Mouse (Mus musculus): Measurements from ENCODE around the gene Stard3.

Gene Stard3

DNA sequence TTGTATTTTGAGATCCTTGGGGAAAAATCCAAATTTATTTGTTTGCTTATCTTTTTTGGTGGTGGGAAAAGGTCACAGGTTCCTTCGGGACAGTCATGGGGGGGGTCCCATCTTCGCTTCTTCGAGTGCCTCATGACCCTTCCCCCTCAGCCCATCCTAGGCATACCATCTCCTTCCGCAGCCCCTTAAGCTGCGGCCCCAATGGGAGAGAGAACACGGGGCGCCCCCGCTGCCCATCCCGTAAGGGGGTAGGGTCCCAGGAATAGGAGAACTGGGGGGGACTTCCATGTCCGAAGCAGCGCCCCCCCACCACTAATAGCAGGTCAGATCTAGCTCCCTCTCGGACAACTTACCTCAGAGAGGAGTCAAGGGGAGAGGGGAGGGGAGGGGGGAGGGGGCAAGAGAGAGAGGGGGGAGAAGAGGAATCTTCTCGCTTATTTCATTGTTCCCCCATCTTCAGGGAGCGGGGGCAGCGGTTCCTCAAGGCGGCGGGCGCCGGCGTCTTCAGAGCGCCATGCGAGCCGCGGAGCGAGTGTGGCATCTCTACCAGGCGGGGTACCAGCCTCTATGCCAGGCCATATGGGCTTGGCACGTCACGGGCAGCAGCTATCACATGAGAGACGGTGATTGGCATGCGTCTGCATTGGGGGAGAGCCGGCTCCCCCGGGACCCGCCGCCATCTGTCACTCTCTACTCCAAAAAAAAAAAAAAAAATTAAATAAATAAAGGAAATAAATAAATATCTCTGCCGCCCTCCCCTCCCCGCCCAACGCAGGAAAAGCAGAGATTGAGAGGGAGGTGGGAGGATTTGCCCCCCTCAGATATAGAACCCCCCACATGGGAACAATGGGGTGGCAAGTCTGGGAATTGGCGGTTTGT is 28.8 kb upstream of the Stard3 start, which contains the start of gene Neurod2:
Gene Neurod2, minus strand, starts transcription at position 568 of the 879 bp plus-strand sequence.
- DNase-seq (ENCODE audit: low read depth) = no peak

DNA sequence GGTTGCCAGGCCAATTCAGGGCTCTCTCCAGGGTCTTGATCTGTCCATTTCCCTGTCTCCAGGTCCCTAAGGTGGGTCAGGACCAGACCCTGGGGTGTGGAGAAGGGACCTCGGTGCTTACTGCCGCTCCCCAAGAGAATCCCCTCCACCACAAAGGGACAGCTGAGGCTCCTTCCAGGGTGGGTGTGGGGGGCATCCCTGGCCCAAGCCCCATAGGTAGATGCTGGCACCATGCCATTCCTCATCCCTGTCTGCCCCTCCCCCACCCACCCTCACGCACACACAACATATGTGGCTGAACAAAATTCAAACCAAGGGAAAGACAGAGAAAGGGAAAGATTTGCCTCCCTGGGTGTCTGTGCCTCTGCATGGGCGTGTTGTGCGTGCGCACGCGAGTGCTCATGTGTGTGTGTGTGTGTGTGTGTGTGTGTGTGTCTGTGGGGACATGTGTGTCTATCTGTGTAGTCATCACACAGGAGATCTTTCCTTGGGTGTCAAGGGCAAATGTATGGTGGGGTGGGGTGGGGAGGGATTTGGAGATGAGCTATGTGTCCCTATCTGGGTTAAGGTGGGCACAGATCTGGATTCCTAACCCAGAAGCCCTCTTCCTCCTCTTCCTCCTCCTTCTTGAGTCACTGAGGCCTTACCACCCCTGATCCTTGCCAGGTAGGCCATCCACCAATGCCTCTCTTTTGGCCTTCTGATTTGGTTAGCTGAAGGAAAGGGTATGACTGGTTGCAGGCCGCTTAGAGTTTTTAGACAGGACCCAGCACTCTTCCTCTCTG is 28.0 kb upstream of the Stard3 start:
- DNase-seq (ENCODE audit: low read depth) = no peak

DNA sequence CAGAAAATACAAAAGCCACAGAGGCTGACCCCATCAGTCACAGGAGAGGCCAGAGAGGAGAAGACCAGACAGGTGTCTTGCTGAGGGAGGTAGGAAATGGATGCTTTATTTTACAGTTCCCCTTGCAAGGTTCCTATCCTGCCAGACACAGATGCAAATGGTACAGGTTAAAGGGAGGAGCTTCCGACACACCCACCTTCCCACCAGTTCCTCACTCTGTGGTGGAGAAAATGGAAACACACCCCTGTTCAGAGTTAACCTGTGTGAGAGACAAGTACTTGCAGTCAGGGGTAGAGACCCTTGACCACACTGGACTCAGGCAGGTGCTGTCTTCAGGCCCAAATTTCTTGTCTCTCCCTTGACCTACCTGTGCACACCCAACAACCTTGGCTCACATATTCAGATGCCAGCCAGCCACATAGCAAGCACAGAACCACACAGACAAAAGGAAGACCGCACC is 27.4 kb upstream of the Stard3 start:
- no peak for DNase-seq (ENCODE audit: low read depth)

GRCm38 (mm10) chr11:98331401-98331800 is 26.8 kb upstream of the Stard3 start:
- DNase-seq (ENCODE audit: low read depth) = no peak

- no peak for DNase-seq (ENCODE audit: low read depth)
These were observed 26.0 kb upstream of the Stard3 start for GRCm38 (mm10) chr11:98332186-98332585.

GRCm38 (mm10) chr11:98332841-98333240 is 25.3 kb upstream of the Stard3 start:
- no peak for DNase-seq (ENCODE audit: low read depth)

DNA sequence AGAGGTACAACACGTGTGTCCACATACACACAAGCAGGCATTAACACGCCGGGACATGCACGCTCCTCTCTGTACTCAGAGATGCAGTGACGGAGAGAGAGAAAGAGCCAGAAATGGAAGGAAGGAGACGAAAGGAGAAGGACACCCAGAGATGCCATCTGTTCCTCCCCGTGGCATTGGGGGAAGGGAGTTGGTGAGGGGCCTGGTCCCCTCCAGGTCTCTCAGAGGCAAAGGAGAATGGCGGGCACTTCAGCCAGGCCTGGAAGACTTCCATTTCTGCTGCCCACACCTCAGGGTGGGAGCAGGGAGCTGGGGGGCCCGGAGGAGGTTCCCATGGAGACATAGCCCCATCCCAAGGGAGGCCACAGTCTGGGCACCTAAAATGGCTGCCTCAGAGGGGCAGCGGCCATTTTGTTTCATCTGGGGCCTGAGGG is 24.9 kb upstream of the Stard3 start:
- DNase-seq (ENCODE audit: low read depth) = no peak

DNA sequence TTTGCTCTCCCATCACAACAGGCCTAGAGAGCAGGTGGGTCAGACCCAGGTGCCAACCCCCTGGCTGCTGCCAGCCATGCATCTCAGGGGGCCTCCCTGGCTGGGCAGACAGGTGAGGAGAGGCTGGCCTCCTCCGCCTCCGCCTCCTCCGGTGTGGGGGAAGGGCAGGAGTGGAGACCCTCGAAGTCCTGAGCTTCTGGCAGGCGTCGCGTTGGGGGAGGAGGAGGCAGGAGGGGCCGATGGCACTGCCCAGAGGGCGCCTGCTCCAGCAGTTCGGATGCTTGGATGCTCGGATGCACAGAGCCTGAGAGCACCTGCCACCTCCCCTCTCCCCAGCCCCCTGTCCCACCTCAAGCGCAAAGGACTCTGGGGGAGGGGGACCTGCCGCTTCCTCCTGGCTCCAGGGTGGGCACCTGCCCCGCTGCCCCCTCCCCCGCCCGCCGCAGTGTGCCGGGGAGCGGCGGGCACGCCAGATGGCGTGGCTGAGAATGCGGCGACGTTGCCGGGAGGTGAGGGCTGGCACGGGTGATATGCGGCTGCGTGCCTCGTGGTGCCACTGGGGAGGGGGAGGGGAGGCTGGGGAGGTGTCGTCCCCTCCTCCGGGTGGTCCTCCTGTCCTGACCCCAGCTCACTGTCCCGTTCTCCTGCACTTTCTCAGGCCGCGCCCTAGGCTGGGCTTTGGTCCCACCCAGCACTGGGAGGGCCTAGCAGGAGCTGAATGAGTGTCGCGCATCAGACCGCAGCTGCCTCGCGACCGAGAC is 24.0 kb upstream of the Stard3 start:
- no peak for DNase-seq (ENCODE audit: low read depth)

GRCm38 (mm10) chr11:98335250-98335649 is 22.9 kb upstream of the Stard3 start:
- DNase-seq (ENCODE audit: low read depth) = no peak

DNA sequence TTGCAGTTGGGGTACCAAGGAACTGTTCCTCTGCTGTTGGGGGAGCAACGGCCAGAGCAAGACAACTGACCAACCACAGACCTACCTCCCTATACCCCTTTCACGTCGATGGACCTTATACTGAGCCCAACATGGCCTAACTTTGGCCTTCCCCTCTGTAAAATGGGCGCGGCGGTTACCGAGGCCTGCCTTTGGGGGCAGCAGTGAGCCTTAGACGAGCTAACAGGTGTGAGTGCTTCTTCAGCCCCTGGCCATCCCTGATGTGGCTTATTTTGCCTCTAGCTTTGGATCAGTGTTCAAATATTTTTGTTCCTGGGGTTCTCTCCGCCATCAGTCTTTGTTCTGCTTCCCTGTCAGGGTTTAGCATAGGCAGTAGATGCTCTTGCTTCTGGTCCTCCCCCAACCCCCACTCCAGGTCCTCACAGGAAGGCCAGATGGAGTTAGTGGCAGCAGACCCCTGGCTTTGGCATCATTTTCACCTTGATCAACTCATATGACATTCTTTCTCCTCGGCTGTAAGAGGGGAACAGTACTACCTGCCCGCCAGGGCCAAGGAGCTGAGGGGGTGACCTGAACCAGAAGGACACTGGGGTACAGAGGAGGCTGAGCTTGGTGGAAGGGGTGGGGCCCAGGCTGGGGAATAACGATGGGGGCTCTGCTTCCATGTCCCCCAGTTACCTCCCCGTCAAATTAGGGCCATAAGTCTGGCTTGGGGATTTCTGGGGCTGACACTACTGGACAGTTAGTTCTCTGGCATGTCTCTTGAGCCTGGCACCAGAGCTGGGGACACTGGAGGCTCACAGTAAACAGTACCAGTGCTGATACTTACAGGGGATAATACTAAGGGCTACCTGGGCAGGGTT is 21.7 kb upstream of the Stard3 start:
- peak; percentile 33 for DNase-seq (ENCODE audit: low read depth)

DNA sequence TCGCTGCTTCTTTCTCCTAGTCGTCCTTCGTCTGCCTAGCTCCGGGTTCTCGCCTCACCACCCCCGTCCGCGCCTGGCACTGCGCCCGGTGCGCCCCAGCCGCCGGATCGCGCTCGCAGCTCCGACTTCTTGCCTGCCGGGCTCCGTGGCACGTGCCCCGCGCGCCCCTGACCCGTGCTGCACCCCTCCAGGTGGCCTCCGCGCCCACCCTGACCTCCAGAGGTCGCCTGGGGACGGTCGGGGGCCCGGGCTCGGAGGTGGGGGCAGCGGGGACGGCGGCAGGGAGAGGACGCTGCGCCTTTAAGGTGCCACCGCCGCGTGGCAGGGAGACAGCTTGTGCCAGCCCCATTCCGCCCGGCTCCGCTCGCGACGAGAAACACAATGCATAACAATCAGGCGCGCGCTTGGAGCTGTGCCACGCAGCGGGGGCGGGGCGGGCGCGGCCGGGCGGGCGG is 19.6 kb upstream of the Stard3 start:
- DNase-seq (ENCODE audit: low read depth) = peak; percentile 23

DNA sequence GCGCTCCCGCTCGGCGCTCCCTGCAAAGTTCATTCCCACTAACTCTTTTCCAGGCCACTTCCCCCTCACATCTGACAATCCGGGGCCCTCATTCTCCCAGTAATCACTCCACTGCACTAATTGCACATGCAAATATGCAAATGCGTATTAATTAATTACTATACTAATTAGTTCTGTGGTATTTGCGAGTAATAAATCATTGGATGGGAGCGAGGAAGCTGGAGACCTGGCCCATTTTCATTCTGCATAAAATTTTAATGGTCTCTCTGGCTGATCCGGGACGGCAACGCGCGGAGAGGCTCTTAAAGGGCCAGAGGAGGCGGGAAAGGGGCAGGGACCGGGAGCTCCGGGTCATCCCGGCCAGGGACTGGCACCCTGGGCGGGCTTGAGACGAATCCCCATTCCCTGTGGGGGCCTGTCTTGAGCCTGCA is 19.1 kb upstream of the Stard3 start:
- DNase-seq (ENCODE audit: low read depth) = peak; percentile 17

- DNase-seq (ENCODE audit: low read depth) = no peak
These were observed 18.4 kb upstream of the Stard3 start for GRCm38 (mm10) chr11:98339679-98340287.

- DNase-seq (ENCODE audit: low read depth) = no peak
These were observed 17.6 kb upstream of the Stard3 start for GRCm38 (mm10) chr11:98340597-98340996.

DNA sequence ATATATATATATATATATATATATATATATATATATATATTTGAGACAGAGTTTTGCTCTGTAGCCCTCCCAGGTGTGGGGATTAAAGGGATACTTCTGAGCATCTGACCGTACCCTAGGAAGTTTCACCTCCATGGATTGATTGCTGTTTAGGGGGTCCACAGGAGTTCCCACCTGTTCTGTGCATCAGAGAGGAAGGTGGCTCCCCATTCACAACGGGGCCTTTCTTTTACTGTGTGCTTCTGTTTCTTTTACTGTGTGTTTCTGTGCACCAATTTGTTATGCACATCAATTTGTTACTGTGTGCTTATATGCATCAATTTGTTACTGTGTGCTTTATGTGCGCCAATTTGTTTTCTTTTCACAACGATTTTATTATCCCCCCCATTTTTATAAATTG is 17.0 kb upstream of the Stard3 start:
- no peak for DNase-seq (ENCODE audit: low read depth)

- DNase-seq (ENCODE audit: low read depth) = peak; percentile 95
These were observed 15.9 kb upstream of the Stard3 start for GRCm38 (mm10) chr11:98342000-98342945.

GRCm38 (mm10) chr11:98345253-98345652 is 12.9 kb upstream of the Stard3 start:
- DNase-seq (ENCODE audit: low read depth) = peak; percentile 83

DNA sequence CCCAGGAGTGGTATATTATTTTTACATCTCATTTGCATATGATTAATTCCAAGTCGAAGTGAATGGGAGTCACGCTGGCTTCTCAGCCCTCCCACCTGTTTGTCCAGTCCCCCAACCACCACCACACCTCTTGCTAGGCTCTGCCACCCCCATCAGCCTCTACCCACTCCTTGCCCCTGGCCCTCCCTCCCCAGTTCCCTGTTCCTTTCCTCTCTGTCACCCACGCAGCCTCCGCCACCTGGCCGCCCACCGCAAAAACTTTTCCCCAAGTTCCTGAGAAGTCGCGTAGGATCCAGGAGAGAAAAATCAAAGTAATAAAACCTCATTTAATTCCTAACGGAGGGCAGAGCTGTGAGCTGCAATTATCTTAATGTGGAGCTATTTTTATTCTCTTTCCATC is 12.0 kb upstream of the Stard3 start:
- no peak for DNase-seq (ENCODE audit: low read depth)

DNA sequence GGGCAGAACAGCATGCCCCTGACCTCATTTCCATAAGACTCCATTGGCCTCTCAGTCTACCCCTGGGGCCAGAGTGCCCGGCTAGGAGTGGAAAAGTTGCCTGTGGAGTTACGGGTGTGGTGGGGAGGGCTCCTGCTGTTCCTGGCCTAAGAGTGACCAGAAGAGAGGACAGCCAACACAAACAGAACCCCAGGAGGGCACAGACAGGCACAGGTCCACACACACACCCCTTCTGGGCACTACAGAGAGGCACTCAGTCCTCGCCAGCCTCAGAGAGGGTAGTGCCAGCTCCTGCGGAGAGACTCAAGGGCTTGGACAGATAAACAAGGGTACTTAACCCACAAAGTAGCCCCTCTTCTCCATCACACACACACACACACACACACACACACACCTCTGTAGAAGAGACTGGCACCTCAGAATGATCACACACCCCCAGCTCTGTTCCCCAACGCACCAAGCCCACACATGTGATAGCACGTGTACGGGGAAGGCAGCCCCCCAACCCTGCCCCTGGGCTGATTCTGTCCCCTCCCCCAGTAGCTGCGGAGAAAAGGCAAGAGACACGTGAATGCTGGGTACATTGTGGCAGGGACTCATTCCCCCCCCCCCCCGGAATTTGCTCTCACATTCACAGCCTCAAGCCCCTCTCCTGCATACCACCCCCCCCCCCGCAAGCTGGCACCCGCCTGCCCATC is 10.6 kb upstream of the Stard3 start:
- no peak for DNase-seq (ENCODE audit: low read depth)
